Mouse (Mus musculus) left cerebral cortex, adult 8-10 months (tissue): ENCODE measurements around the gene Cox14. TPM values are rescaled to one million over a fixed set of nuclear protein-coding genes. Genes with fewer than 3 reads are reported as not detected.

Source experiments
- total RNA-seq, 4 experiments: library from RNA; stranded (reverse); gene quantifications; 2 replicates each; pipeline ENCODE4 v1.2.4; 2022

The Cox14 gene
- total RNA-seq, 4 experiments from 2014 or later = 113 to 131 (median 118) TPM

Other genes with a start within 250 kb of the Cox14 start
- gene Faim2, start 197.5 kb upstream of the Cox14 start, total RNA-seq = 100 to 1,000 TPM; 421 to 457 (median 452) TPM
- under 1 TPM in 1 of 4 experiments, not detected in 3; 0.39 TPM for gene Aqp2, start 146.6 kb upstream of the Cox14 start, total RNA-seq
- under 1 TPM in 3 of 4 experiments, not detected in 1; 0.35 to 0.51 (median 0.46) TPM for gene Aqp5, start 134.8 kb upstream of the Cox14 start, total RNA-seq
- 1 to 10 TPM in 2 of 4 experiments, under 1 TPM in 2; 0.42 to 1.1 (median 0.77) TPM for gene Aqp6, start 124.2 kb upstream of the Cox14 start, total RNA-seq
- 10 to 100 TPM in 2 of 4 experiments, 1 to 10 TPM in 2; 9.3 to 11.5 (median 10.2) TPM for gene Racgap1, start 74.0 kb upstream of the Cox14 start, total RNA-seq
- 10 to 100 TPM; 68.4 to 78.4 (median 74.8) TPM for gene Asic1, start 55.2 kb upstream of the Cox14 start, total RNA-seq
- 100 to 1,000 TPM; 152 to 159 (median 156) TPM for gene Smarcd1, start 23.5 kb upstream of the Cox14 start, total RNA-seq
- 1 to 10 TPM; 3.4 to 9.2 (median 4.9) TPM for gene Gm17349, start 20.1 kb upstream of the Cox14 start, total RNA-seq
- 10 to 100 TPM; 72.7 to 86.4 (median 80.4) TPM for gene Gpd1, start 8.1 kb upstream of the Cox14 start, total RNA-seq
- gene Cers5, start 47.3 kb downstream of the Cox14 start, total RNA-seq = 10 to 100 TPM; 31.1 to 37.2 (median 33.9) TPM
- 10 to 100 TPM in 3 of 4 experiments, 1 to 10 TPM in 1; 8.6 to 12.5 (median 10.2) TPM for gene Lima1, start 149.8 kb downstream of the Cox14 start, total RNA-seq
- gene Fam186a, start 241.4 kb downstream of the Cox14 start, total RNA-seq = under 1 TPM; 0.02 to 0.07 (median 0.04) TPM
- 10 to 100 TPM; 42.8 to 56.3 (median 49.4) TPM for gene Larp4, start 244.4 kb downstream of the Cox14 start, total RNA-seq